In genomic region chr7:79284889-79285280, GRCm38 (mm10) we compare ENCODE assay signal across 11 mouse cellular contexts. TPM values are rescaled to one million over a fixed set of nuclear protein-coding genes. Genes with fewer than 3 reads are reported as not detected.
DNase-seq lines count a peak whose midpoint lies in the region; ATAC-seq and TF ChIP-seq lines count a peak whose summit lies in the region.
"Had no signal": no experiment of that assay in that cellular context is flagged by ENCODE, and none has a peak within 500 bp of the region (broad histone marks: within the 10 kb centered on the region; RNA-seq: fewer than 3 reads in every experiment).

No protein-coding gene starts in this region.

- H3K4me2 ChIP-seq in lung, embryonic 16.5 days (ENCODE audit: low read depth, low read length), result no peak overlapping the region
- H3K4me2 ChIP-seq: limb, embryonic 12.5 days had no signal

- intact Hi-C loops in heart, postnatal 10 days (cut with DNase I), result no loop called here

- 87% methylated on average over 8 of the region's 8 CpGs for WGBS in heart, embryonic 10.5 days
- WGBS in lung, embryonic 16.5 days, result 91% methylated on average over 8 of the region's 8 CpGs
- 94% methylated on average over 8 of the region's 8 CpGs for WGBS in embryonic facial prominence, embryonic 10.5 days

- H3K9ac ChIP-seq in lung, embryonic 16.5 days (ENCODE audit: low read length), result no peak overlapping the region
- H3K9ac ChIP-seq: limb, embryonic 12.5 days had no signal

- no peaks in the 10 kb centered on the region for H3K9me3 ChIP-seq in heart, embryonic 10.5 days
- no peaks in the 10 kb centered on the region for H3K9me3 ChIP-seq in lung, embryonic 16.5 days (ENCODE audit: control insufficient read depth, low read length)
- H3K9me3 ChIP-seq in embryonic facial prominence, embryonic 10.5 days, result no peaks in the 10 kb centered on the region
- H3K9me3 ChIP-seq: limb, embryonic 12.5 days had no signal

- H3K27me3 ChIP-seq in heart, embryonic 10.5 days (ENCODE audit: insufficient read depth, poor library complexity, severe bottlenecking), result no peaks in the 10 kb centered on the region
- H3K27me3 ChIP-seq in lung, embryonic 16.5 days (ENCODE audit: control insufficient read depth, insufficient read depth, low read depth, low read length), result no peaks in the 10 kb centered on the region
- no peaks in the 10 kb centered on the region for H3K27me3 ChIP-seq in embryonic facial prominence, embryonic 10.5 days (replicated peaks; ENCODE audit: low read depth, poor library complexity, severe bottlenecking)
- H3K27me3 ChIP-seq: limb, embryonic 12.5 days had no signal

- 0 out of 2 replicates have a peak overlapping the region, but pooled peaks have one; percentile 6 for H3K27ac ChIP-seq in heart, embryonic 10.5 days
- H3K27ac ChIP-seq in lung, embryonic 16.5 days (ENCODE audit: low read length), result peak overlapping the region; percentile 30; the same call in 1 of the 2 replicates
- peak overlapping the region; percentile 49; the same call in 1 of the 2 replicates for H3K27ac ChIP-seq in cortical plate, adult 2 months (ENCODE audit: insufficient read depth, low read length)
- H3K27ac ChIP-seq in embryonic facial prominence, embryonic 10.5 days (replicated peaks), result no peak overlapping the region
- H3K27ac ChIP-seq: limb, embryonic 12.5 days had no signal

- TF ChIP-seq CTCF in cortical plate, adult 2 months (IDR thresholded peaks at IDR 0.05; ENCODE audit: extremely low read depth, insufficient read depth, low read length), result no peak

- no peak for ATAC-seq in lung, embryonic 16.5 days (ENCODE audit: low read depth)
- peak; percentile 8; the same call in 1 of the 2 replicates for ATAC-seq in megakaryocyte progenitor cell, adult 5-6 weeks (replicated peaks; ENCODE audit: poor library complexity)

- no peak overlapping the region for H3K4me3 ChIP-seq in heart, embryonic 10.5 days
- H3K4me3 ChIP-seq in lung, embryonic 16.5 days (ENCODE audit: low read length), result no peak overlapping the region
- H3K4me3 ChIP-seq in cortical plate, adult 2 months (ENCODE audit: insufficient read depth, low read length), result no peak overlapping the region
- H3K4me3 ChIP-seq in embryonic facial prominence, embryonic 10.5 days, result no peak overlapping the region
- H3K4me3 ChIP-seq: limb, embryonic 12.5 days had no signal

- TF ChIP-seq POLR2A in cortical plate, adult 2 months (IDR thresholded peaks at IDR 0.05; ENCODE audit: extremely low read depth, insufficient read depth, low read length), result no peak

- H3K36me3 ChIP-seq in heart, embryonic 10.5 days, result no peaks in the 10 kb centered on the region
- no peaks in the 10 kb centered on the region for H3K36me3 ChIP-seq in lung, embryonic 16.5 days (ENCODE audit: control insufficient read depth, insufficient read depth, low read length)
- peaks cover 20% of the 10 kb centered on the region for H3K36me3 ChIP-seq in embryonic facial prominence, embryonic 10.5 days (replicated peaks)

- H3K4me1 ChIP-seq in heart, embryonic 10.5 days, result peaks cover 48% of the 10 kb centered on the region
- H3K4me1 ChIP-seq in lung, embryonic 16.5 days (replicated peaks; ENCODE audit: control insufficient read depth, insufficient read depth, low read length), result peaks cover 40% of the 10 kb centered on the region
- peaks cover 38% of the 10 kb centered on the region for H3K4me1 ChIP-seq in cortical plate, adult 2 months (ENCODE audit: control insufficient read depth, insufficient read depth, low read length)
- peaks cover 11% of the 10 kb centered on the region for H3K4me1 ChIP-seq in embryonic facial prominence, embryonic 10.5 days

- DNase-seq in heart, embryonic 10.5 days (ENCODE audit: low spot score), result no peak
- DNase-seq in heart, postnatal 10 days, result no peak
- no peak for DNase-seq in lung, postnatal 25 days (ENCODE audit: low spot score)
- no peak for DNase-seq in embryonic facial prominence, embryonic 10.5 days (ENCODE audit: low spot score)
- DNase-seq in thymus, postnatal 36 days, result no peak
- DNase-seq: cerebellum, adult 9-11 months; embryo, embryonic 11 days had no signal

RNA-seq across cellular contexts. Expression of gene Abhd2, which starts 11.9 kb away (rescaled TPM):
- polyA plus RNA-seq in heart, embryonic 10.5 days (2016; fragmentation: Nextera tagmentation; extraction: Ambion mirVana), result 4.7 and 5.4 TPM in 2 replicates
- 10 to 100 TPM; 40.0 to 45.2 TPM for total RNA-seq in heart, postnatal 10 days (2021)
- polyA plus RNA-seq in lung, embryonic 16.5 days (2015; fragmentation: Nextera tagmentation; extraction: Ambion mirVana), result 22.8 and 24.9 TPM in 2 replicates
- polyA plus RNA-seq in cortical plate, adult 2 months (2012; rRNA removed), result 43.1 and 43.5 TPM in 2 replicates
- total RNA-seq in megakaryocyte progenitor cell, adult 5-6 weeks (2015), result 58.0 and 60.4 TPM in 2 replicates
- total RNA-seq in megakaryocyte progenitor cell, adult 5-6 weeks (2017), result 28.3 and 30.2 TPM in 2 replicates
- polyA plus RNA-seq in embryonic facial prominence, embryonic 10.5 days (2016; fragmentation: Nextera tagmentation; extraction: Ambion mirVana), result 8.7 TPM in 2 replicates
